Mouse (Mus musculus): ENCODE data around the gene Gm10184.
"Not testable (repeated sequence)": the region's sequence is repeated elsewhere in the genome, so short reads cannot be mapped to it uniquely, and the experiment has no call there.

Gm10184 gene

DNA sequence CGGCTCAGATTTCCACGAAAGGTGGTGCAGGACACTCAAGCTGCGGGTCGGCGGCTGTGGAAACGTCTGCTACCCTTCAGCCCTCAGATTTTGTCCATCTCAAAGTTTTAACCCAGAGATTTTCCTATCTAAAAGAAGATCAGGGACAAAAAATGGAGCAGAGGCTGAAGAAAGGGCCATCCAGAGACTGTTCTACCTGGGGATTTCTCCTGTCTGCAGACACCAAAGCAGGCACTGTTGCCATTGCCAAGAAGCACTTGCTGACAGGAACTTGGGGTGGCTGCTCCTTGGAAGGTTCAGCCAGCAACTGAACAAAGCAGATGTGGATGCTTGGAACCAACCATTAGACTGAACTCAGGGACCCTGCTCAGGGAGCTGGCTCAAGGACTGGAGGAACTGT, at the start of gene Gm10184:
Gene Gm10184 (minus strand): TSS at position 101 of the 400 bp plus-strand sequence.
- no peak for DNase-seq (ENCODE audit: low read depth, low spot score)

- DNase-seq (ENCODE audit: low read depth, low spot score) = no peak
Observed at GRCm38 (mm10) chr17:89933950-89934349, 23.7 kb upstream of the Gm10184 start.

DNA sequence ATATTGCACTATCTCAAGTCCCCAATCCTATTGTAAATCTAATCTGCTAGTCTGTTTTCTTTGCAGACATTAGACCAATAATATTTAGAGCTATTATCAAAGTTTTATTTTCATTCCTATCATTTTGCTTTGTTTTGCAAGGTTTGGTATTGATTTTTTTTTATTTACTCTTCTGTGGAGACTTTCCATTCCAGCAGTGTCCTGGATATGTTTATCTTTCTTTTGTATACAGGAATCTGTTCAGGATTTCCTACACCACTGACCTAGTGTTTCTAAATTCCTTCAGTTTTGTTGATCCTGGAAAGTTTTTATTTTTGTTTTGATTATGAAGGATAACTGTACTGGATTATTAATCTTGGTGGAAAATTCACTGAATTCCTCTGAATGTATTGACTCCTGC, 2.6 kb downstream of the Gm10184 start:
- no peak for DNase-seq (ENCODE audit: low read depth, low spot score)

DNA sequence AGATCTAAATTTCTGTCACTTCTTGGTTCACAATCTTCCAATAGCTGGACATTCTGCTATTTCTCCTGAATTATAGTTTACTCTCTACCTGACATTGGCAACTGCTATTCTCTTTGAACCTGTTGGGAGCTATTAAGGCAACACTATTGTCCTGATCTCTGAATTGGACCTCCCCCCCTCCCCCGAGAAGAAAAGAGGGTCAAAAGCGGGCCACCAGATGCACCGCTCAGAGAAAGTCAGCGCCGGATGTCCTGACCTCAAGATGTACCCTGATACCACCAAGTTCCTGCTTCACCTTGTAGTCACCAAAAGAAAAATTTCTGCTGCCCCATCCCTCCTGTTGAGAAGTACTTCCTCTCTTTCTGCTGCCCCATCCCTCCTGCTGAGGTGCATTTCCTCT, 5.5 kb downstream of the Gm10184 start:
- DNase-seq (ENCODE audit: low read depth, low spot score) = not testable (repeated sequence)

DNA sequence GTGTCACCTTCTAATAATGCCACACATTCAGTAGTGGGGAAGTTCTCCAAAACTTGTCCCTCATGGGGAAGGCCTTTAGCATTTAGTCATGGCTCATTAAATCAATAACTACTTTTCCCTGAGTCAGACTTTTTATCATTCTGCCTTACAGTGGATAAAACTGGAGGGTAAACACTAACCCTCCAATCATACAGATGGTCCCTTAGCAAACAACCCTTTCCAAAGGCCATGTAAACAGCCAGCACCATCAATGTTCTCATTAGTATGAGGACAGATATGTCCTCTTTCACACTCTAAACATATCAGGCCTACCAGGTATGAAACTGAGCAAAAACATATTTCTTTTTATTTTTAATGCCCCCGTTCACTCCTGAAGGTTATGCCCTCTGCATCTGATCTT, 7.5 kb downstream of the Gm10184 start:
- DNase-seq (ENCODE audit: low read depth, low spot score) = no peak

DNA sequence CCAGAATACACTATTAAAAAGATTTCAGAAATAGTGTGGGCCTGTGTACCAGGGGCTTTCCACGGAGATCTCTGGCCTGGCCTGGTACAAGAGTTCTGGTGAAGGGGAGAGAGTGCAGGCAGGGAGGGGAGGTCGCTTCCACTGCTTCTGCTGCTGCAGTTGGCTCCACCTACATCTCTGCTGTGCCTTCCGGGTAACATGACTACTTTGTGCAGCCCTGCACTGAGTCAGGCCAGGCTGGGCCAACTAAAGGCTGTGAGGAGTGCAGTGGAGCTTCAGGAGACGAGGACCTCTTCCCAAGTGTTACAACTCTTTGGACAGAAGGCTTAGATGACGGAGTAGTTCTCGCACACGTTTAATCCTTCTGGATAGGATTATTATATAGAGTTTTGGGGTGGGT, 9.6 kb downstream of the Gm10184 start:
- no peak for DNase-seq (ENCODE audit: low read depth, low spot score)

- DNase-seq (ENCODE audit: low read depth, low spot score) = no peak
Observed at GRCm38 (mm10) chr17:89899813-89900212, 10.4 kb downstream of the Gm10184 start.

DNA sequence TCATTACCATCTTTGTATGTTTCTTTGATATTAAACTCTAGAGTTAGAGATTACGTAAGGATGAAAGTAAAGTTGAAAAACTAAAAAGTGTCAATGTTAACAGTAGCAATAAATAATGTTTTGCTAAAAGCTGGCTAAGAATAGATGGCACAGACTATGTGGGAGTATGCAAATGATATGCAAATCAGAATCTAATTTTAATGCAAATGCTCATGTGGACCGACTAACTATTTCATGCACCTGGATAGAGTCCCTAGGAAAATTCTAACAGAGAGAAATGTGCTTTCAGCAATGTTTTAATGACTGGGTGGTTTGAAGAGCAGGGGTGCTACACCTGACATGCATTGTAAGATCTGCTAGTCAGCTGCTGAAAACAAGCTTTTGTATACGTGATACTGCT, 45.3 kb downstream of the Gm10184 start:
- DNase-seq (ENCODE audit: low read depth, low spot score) = no peak
